Mouse (Mus musculus): ENCODE data around the gene Zfp618. TPM values are rescaled to one million over a fixed set of nuclear protein-coding genes. Genes with fewer than 3 reads are reported as not detected.

The Zfp618 gene
- total and polyA plus RNA-seq, 3 experiments, result not detected

- Histone ChIP-seq H3K4me1 (ENCODE audit: control insufficient read depth in 1 of 2, insufficient read depth in 2 of 2, low read length in 2 of 2) (no peaks in the 10 kb centered on the region), H3K4me3 (ENCODE audit: control insufficient read depth in 1 of 2, insufficient read depth in 1 of 2, low read depth in 2 of 2, low read length in 2 of 2) (no peak overlapping the region), H3K9me3 (replicated peaks; ENCODE audit: insufficient read depth, low read length) (no peaks in the 10 kb centered on the region), H3K9ac (ENCODE audit: control insufficient read depth, low read depth, low read length, poor library complexity, severe bottlenecking) (no peak overlapping the region), H3K36me3 (ENCODE audit: control insufficient read depth in 1 of 2, insufficient read depth in 2 of 2, low read length in 2 of 2) (no peaks in the 10 kb centered on the region), H3K79me2 (ENCODE audit: control insufficient read depth, insufficient read depth, low read length, poor library complexity) (no peaks in the 10 kb centered on the region), H3K27ac (ENCODE audit: control insufficient read depth, low read depth, low read length) (no peak overlapping the region), H3K27me3 (ENCODE audit: control insufficient read depth in 1 of 2, insufficient read depth in 2 of 2, low read length in 2 of 2) (no peaks in the 10 kb centered on the region)
- TF ChIP-seq RAD21 (IDR thresholded peaks at IDR 0.05; ENCODE audit: low read depth, low read length) (no peak), GATA1 (IDR thresholded peaks at IDR 0.05; ENCODE audit: low read depth, low read length) (no peak), POLR2AphosphoS2 (IDR thresholded peaks at IDR 0.05; ENCODE audit: low read length) (no peak), MXI1 (IDR thresholded peaks at IDR 0.05; ENCODE audit: low read depth, low read length) (no peak)
- DNase-seq (ENCODE audit: low read depth, low spot score), result no peak
Measured at GRCm38 (mm10) chr4:63004519-63004918, 39.1 kb downstream of the Zfp618 start.

DNA sequence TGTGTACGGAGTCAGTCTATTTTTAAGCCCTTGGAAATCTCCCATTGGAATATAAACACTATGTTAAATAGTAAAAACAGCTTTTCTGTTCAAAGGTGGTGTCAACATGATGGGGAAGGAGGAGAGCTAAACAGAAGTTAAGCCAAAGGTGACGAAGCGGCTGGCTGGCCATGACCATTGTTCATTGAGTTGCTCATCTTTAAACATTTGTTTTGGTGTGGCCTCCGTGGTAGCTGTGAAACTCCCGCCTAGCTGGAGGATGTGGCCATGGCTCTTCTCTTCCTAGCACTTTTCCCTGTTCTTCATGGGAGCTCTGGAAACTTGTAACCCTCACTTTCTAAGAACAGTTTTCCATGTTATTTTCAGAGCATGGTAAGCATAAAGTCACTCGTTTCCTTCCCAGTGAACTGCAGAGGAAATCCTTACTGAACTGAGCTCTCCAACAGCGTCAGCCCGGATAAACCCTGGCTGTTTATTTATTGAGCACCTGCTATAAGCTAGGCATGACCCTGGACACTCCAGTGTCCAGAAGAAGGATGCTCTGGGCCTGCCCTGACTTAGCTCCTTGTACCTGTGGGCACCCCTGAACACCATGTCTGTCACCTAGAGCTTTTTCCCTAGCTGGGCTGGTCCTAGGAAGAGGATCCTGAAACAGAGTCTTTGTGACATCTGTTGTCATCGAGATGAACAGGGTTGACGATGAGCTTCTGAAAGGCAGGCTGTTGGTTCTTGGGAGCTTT, 40.2 kb downstream of the Zfp618 start:
- H3K9ac ChIP-seq (ENCODE audit: control insufficient read depth, low read depth, low read length, poor library complexity, severe bottlenecking), result no peak overlapping the region
- TF ChIP-seq SIN3A (IDR thresholded peaks at IDR 0.05; ENCODE audit: low read length) (no peak), ZMIZ1 (IDR thresholded peaks at IDR 0.05; ENCODE audit: low read depth, low read length) (no peak), POLR2AphosphoS2 (IDR thresholded peaks at IDR 0.05; ENCODE audit: low read length) (no peak), MXI1 (IDR thresholded peaks at IDR 0.05; ENCODE audit: low read depth, low read length) (no peak), ETS1 (IDR thresholded peaks at IDR 0.05; ENCODE audit: low read depth, low read length) (no peak), ZNF384 (IDR thresholded peaks at IDR 0.05; ENCODE audit: low read depth, low read length) (no peak), POLR2A (IDR thresholded peaks at IDR 0.05; ENCODE audit: control insufficient read depth in 1 of 2, insufficient read depth in 1 of 2, low read depth in 1 of 2, low read length in 2 of 2, poor library complexity in 1 of 2) (no peak), ZC3H11A (IDR thresholded peaks at IDR 0.05; ENCODE audit: low read depth, low read length) (no peak), RAD21 (IDR thresholded peaks at IDR 0.05; ENCODE audit: low read depth, low read length) (no peak), ZKSCAN1 (IDR thresholded peaks at IDR 0.05; ENCODE audit: low read depth, low read length) (no peak), E2F4 (IDR thresholded peaks at IDR 0.05; ENCODE audit: borderline replicate concordance, low read depth, low read length) (no peak), TAL1 (IDR thresholded peaks at IDR 0.05; ENCODE audit: low read length) (no peak), MAFK (IDR thresholded peaks at IDR 0.05; ENCODE audit: borderline replicate concordance, low read depth, low read length) (no peak), MYB (IDR thresholded peaks at IDR 0.05; ENCODE audit: low read depth, low read length) (no peak), POLR2AphosphoS5 (IDR thresholded peaks at IDR 0.05; ENCODE audit: borderline replicate concordance, low read depth, low read length) (no peak), TCF12 (IDR thresholded peaks at IDR 0.05; ENCODE audit: low read depth, low read length) (no peak), BHLHE40 (IDR thresholded peaks at IDR 0.05; ENCODE audit: borderline replicate concordance, low read depth, low read length) (no peak), SMC3 (IDR thresholded peaks at IDR 0.05; ENCODE audit: low read depth, low read length) (no peak)
- no peak overlapping the region for H3K27ac ChIP-seq (ENCODE audit: control insufficient read depth, low read depth, low read length)
- H3K9me3 ChIP-seq (replicated peaks; ENCODE audit: insufficient read depth, low read length), result no peaks in the 10 kb centered on the region
- DNase-seq (ENCODE audit: low read depth, low spot score), result no peak
- no peaks in the 10 kb centered on the region for H3K27me3 ChIP-seq (ENCODE audit: control insufficient read depth in 1 of 2, insufficient read depth in 2 of 2, low read length in 2 of 2)
- no peak overlapping the region for H3K4me3 ChIP-seq (ENCODE audit: control insufficient read depth in 1 of 2, insufficient read depth in 1 of 2, low read depth in 2 of 2, low read length in 2 of 2)
- H3K79me2 ChIP-seq (ENCODE audit: control insufficient read depth, insufficient read depth, low read length, poor library complexity), result no peaks in the 10 kb centered on the region
- no peaks in the 10 kb centered on the region for H3K4me1 ChIP-seq (ENCODE audit: control insufficient read depth in 1 of 2, insufficient read depth in 2 of 2, low read length in 2 of 2)
- no peaks in the 10 kb centered on the region for H3K36me3 ChIP-seq (ENCODE audit: control insufficient read depth in 1 of 2, insufficient read depth in 2 of 2, low read length in 2 of 2)

Data from MEL (cell line).